Mouse (Mus musculus) regulatory T cell (primary cell): ENCODE measurements around the gene Adk.

ENCODE experiments used
- in situ Hi-C: fragments of 300-600 bp; cut with MboI, MseI; formaldehyde crosslinking; loops from one replicate; pipeline ENCODE4 v1.15.1; 2025; ENCODE audit warnings: high pct_unique_total_duplicates

Adk gene

GRCm38 (mm10) chr14:21152055-21152454 lies 99.7 kb downstream of the Adk start:
- in situ Hi-C loops, result no loop called here

GRCm38 (mm10) chr14:21165706-21166105 lies 113.3 kb downstream of the Adk start:
- in situ Hi-C loops, result no loop called here

- in situ Hi-C loops, result no loop called here
Observed at GRCm38 (mm10) chr14:21166114-21166513, 113.7 kb downstream of the Adk start.

GRCm38 (mm10) chr14:21173973-21174745 lies 121.8 kb downstream of the Adk start:
- in situ Hi-C loops, result no loop called here

GRCm38 (mm10) chr14:21174804-21175203 lies 122.4 kb downstream of the Adk start:
- in situ Hi-C loops, result no loop called here

- in situ Hi-C loops, result no loop called here
Observed at GRCm38 (mm10) chr14:21177781-21178180, 125.4 kb downstream of the Adk start.

GRCm38 (mm10) chr14:21178356-21178755 lies 126.0 kb downstream of the Adk start:
- in situ Hi-C loops, result no loop called here

- in situ Hi-C loops, result no loop called here
Observed at GRCm38 (mm10) chr14:21181053-21181452, 128.7 kb downstream of the Adk start.

GRCm38 (mm10) chr14:21191966-21192365 lies 139.6 kb downstream of the Adk start:
- in situ Hi-C loops, result no loop called here

GRCm38 (mm10) chr14:21192749-21193148 lies 140.4 kb downstream of the Adk start:
- in situ Hi-C loops, result no loop called here

GRCm38 (mm10) chr14:21194336-21194735 lies 142.0 kb downstream of the Adk start:
- in situ Hi-C loops, result no loop called here

- in situ Hi-C loops, result no loop called here
Observed at GRCm38 (mm10) chr14:21200850-21201249, 148.5 kb downstream of the Adk start.

- in situ Hi-C loops, result no loop called here
Observed at GRCm38 (mm10) chr14:21206472-21206871, 154.1 kb downstream of the Adk start.

- in situ Hi-C loops, result no loop called here
Observed at GRCm38 (mm10) chr14:21221574-21222138, 169.3 kb downstream of the Adk start.

- in situ Hi-C loops, result no loop called here
Observed at GRCm38 (mm10) chr14:21222206-21222605, 169.8 kb downstream of the Adk start.

GRCm38 (mm10) chr14:21223456-21223855 lies 171.1 kb downstream of the Adk start:
- in situ Hi-C loops, result no loop called here

GRCm38 (mm10) chr14:21223971-21224635 lies 171.7 kb downstream of the Adk start:
- in situ Hi-C loops, result no loop called here

- in situ Hi-C loops, result no loop called here
Observed at GRCm38 (mm10) chr14:21237051-21237450, 184.7 kb downstream of the Adk start.

GRCm38 (mm10) chr14:21241105-21241504 lies 188.7 kb downstream of the Adk start:
- in situ Hi-C loops, result no loop called here

GRCm38 (mm10) chr14:21251386-21251785 lies 199.0 kb downstream of the Adk start:
- in situ Hi-C loops, result no loop called here

GRCm38 (mm10) chr14:21252326-21252886 lies 200.0 kb downstream of the Adk start:
- in situ Hi-C loops, result no loop called here

GRCm38 (mm10) chr14:21253321-21253992 lies 201.1 kb downstream of the Adk start:
- in situ Hi-C loops, result no loop called here
